Mouse (Mus musculus): ENCODE data around the gene Oard1. TPM values are rescaled to one million over a fixed set of nuclear protein-coding genes. Genes with fewer than 3 reads are reported as not detected.
A peak's percentile ranks its signal among the peaks of the same experiment; 100 is the strongest.

Gene Oard1
- total RNA-seq, 2 experiments from 2014 or later: 62.9 to 81.9 TPM

DNA sequence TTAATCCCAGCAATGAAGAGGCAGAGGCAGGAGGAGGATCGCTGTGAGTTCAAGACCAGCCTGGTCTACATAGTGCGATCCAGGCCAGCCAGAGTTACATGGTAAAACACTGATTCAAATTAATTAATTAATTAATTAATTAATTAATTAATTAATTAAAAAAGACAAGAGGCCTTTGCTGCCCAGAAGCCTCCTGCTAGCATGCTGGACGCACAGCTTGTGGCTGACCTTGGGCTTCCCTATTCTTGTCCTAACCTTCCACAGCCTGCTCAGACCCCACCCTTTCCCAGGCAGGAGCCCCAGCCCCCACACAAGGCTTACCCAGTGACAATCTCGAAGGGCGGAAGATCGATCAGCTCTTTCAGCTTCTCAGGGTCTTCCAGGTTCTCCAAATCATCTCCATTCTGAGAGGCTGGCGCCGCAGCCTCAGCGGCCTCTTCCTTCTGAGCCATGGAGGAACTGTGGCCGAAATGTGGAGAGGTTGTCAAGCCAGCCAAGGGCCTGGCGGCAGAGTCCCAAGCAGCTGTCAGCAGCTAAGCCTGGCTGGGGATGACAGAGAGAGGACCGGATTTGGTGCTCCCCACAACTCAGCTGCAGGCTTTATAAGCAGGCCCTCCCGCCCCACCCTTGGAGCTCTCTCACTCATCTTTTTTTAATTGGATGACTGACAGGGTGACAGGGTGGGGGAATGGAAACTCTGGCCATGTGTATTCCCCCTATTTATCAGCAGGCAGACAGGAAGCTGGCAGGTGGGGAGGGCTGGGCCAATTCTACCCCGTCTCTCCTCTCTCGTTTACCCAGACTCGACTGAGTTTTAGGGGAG is 22.6 kb downstream of the Oard1 start, which contains the start of gene Apobec2:
Apobec2 (minus strand) TSS at position 773 of the 823 bp plus-strand sequence.
- ATAC-seq (replicated peaks; ENCODE audit: low FRiP score, poor library complexity, severe bottlenecking): no peak

DNA sequence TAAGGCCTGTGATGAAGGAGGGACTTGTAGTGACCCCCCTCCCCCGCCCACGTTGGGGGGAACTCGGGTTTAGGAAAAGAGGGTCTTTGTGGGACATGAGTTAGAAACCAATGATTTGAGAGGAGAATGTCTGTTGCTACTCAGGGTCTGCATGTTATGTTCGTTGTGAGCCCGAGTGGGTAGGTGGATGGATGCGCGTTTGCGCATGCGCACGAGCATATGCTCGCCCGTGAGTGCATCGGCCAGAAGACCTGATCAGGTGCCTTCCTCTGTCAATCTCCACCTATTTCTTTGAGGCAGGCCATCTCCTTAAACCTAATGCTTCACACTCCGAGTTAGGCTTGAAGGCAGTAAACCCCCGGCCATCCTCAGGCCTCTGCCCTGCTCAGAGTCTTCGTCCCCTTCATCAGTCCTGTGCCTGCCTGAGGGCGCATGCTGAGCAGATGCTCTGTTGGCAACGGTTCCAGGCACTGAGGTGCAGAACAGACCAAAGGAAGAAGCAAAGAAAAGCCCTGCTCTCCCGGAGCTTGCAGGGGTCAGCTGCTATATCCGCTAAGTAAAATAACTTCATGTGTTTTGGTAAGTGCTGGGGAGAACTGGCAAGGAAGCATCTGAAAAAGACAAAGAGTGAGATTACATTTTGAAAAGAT is 23.3 kb downstream of the Oard1 start:
- no peak for ATAC-seq (replicated peaks; ENCODE audit: low FRiP score, poor library complexity, severe bottlenecking)

DNA sequence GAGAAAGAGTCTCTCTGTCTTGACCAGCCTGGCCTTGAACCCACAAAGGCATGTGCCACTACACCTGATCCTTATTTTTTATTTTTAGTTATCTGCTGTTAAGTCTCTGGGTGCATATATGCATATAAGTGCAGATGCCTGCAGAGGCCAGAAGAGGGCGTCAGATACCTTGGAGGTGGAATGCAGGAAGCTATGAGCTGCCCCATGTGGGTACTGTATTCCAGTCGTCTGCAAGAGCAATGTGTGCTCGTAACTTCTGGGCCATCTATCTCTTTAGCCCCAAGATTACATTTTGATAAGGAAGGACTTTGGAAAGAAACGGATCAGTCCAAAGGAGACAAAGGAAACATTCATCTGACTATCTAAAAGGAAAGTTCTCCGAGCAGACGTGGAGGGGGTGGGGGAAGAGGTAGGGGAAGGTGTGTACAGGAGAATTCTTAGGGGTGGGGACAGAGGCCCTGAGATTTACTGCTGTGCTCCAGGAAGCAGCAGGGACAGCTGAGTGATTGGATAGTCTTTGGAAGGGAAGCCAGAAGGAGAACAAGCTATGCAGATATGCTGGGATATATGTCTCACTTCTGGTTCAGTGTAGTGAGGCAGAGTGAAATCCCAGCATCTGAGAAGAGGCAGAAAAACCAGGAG is 24.0 kb downstream of the Oard1 start:
- ATAC-seq (replicated peaks; ENCODE audit: low FRiP score, poor library complexity, severe bottlenecking): no peak

DNA sequence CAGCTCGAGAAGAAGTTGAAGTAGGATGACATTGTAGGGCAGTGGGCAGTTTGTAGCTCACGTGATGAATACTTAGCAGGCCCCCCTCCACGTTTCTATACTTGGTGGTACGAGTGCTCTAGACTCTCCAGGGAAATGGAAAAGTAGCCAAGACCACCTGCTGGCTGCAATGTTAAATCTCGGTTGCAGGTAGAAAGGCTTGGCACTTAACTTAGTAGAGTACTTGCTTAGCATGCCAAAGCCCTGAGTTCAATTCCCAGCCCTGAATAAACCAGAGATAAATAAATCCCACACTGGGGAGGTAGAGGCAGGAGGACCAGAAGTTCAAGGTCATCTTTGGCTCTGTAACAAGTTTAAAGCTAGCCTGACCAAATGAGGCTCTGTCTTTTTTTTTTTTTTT is 24.7 kb downstream of the Oard1 start:
- ATAC-seq (replicated peaks; ENCODE audit: low FRiP score, poor library complexity, severe bottlenecking): no peak

DNA sequence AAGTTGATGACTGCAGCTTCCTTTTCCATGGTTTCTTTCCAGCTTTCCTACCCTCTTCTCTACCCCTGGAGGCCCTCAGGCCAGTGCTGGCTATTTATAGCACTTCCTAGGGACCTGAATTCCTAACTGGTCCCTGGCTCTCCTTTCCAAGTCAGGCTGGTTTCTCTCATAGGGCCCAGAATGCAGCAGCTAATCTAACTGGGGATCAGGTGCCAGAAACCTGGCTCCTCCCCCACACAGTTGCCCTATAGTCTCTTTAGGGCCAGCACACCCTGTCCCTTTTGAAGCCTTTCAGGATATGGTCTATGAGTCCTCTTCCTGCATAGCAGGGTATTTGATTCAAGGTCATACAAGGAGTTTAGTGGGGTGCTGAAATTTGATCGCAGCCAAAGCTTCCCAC is 26.7 kb downstream of the Oard1 start:
- ATAC-seq (replicated peaks; ENCODE audit: low FRiP score, poor library complexity, severe bottlenecking): no peak

DNA sequence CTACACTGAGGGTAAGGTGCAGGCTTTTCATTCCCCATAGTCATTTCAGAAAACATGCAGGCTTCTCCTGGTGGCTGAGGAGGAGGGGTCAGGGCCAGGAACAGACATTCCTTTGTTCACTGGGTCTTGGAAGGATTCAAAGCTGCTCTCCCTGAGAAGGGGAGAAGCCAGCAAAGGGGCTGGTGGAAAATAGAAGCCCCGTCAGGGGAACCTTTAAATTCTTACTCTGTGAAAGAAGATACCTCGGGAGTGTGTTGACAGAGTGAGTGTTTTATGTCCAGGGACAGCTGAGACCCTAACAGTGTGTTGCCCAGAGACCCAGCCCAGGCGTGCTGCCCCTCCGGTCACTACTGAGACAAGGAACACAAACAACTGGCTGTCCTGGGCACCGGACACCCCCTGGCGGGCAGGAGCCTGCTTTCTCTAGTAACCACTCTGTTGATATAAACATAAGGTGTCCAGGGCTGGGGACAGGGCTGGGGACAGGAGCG is 27.7 kb downstream of the Oard1 start:
- ATAC-seq (replicated peaks; ENCODE audit: low FRiP score, poor library complexity, severe bottlenecking): no peak

DNA sequence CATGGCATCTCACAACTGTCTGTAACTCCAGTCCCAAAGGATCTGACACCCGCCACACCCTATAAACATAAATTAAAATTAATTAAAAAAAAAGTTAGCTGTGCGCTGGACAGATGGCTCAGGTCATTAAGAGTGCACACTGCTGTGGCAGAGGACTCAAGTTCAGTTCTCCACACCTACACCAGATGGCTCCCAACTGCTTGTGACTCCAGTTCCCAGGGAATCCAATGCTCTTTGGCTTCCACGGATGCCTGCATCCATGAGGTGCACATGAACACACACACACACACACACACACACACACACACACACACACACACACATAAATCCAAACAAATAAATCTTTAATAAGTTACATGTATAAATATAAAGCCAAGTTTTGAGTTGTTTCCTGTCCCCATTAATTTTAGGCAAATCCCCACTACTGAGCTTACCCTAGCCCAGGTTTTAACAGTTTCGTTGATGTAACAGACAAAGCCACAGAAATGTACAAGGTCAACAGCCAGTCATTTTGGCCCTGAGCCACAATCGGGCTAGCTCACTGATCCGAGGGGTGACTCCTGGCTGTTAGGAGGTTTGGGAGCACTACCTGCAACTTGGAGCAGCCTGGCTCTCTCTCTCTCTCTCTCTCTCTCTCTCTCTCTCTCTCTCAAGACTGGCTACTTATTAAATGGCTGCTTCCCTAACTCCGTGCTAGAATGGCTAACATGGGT is 33.1 kb downstream of the Oard1 start:
- ATAC-seq (replicated peaks; ENCODE audit: low FRiP score, poor library complexity, severe bottlenecking): no peak

DNA sequence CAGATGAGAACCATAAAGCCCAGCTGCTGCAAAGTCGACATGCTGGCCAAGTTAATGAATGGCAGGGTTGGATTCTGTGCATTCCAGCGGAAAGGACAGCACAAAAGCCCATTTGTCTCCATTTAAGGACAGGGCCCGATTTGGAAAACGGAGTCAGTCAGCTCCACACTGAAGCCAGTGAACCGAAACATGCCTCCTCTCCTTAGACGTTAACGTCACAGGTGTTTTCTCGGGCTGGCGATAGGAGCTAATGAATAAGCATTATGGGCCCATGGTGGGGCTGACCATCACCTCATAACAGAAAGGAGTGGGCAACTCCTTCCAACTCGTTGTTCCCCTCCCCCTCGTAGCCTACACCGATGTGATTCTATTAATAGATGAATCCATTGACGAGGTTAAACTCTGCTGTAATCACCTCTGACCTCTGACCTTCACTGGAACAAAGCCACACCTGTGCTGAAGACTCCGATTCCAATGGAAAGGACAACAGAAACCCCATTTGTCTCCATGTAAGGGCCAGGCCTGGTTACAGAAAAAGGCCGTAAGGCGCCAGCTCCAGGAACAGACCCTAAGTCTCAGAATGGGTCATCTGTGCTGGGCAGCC is 33.8 kb downstream of the Oard1 start:
- ATAC-seq (replicated peaks; ENCODE audit: low FRiP score, poor library complexity, severe bottlenecking): no peak

DNA sequence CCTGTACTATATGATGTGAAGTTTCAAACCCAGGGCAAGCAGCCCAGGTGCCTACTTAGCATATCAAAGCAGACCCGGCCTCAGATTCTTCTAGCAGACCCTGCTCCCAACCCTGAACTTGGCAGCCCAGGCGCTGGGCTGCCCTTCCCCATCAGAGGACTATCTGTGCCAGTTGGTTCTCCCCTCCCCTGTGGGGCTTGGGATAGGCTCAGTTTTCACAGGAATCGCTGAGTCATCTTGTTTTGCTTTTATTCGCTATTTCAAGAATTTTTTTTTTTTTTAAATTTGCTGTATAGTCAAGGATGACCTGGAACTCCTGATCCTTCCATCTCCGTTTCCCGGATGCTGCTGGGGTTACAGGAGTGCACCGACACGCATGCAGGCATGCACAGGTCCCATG is 37.9 kb downstream of the Oard1 start:
- ATAC-seq (replicated peaks; ENCODE audit: low FRiP score, poor library complexity, severe bottlenecking): peak; percentile 39

DNA sequence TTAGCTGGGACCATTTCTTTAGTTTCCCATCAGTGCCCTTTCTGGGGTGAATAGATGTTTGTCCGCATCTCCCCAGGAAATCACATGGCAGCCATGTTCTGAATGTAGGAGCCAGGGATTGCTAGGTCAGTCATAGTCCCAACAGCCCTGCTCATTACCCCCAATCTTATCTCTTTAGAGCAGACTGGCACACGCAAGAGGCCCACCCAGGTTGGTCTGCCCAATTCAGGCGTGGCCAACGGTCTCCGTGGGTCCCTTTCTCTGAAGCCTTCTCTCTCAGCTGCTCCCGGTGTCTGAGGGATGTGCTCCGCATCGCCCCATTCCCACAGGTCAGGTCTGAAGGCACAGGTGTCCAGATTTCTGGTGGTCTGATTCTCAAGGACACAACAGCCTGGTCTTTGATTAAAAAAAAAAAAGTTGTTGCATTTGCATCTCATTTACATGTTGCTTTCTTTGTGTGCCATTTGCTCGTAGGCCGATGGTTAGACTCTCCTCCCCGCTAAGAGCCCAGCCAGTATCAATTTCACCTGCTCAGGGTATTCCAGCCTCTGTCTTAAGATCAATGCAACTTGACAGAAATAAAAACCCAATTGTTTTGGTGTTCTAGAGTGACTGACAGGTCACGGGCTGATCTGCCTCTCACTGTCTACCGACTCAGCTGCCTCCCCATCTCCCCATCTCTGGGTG is 41.0 kb downstream of the Oard1 start:
- peak; percentile 77 for ATAC-seq (replicated peaks; ENCODE audit: low FRiP score, poor library complexity, severe bottlenecking)

DNA sequence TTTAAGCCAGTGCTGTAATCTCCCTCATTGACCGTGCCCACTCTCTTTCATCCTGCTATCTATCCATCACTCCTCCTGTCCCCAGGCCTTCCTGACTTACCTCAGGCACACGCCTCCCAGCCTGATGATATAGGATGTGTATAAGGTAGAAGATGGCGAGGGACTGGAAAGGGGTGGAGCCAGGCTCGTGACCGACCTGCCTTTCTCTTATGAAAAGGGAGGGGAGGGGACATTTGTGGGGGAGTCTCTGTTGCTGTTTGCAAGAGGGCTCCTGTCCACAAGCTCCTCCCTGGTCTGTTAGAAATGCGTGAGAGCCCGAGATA is 41.5 kb downstream of the Oard1 start, which contains the start of gene Tspo2:
Tspo2 (minus strand) TSS at position 170 of the 323 bp plus-strand sequence.
- ATAC-seq (replicated peaks; ENCODE audit: low FRiP score, poor library complexity, severe bottlenecking): peak; percentile 72

DNA sequence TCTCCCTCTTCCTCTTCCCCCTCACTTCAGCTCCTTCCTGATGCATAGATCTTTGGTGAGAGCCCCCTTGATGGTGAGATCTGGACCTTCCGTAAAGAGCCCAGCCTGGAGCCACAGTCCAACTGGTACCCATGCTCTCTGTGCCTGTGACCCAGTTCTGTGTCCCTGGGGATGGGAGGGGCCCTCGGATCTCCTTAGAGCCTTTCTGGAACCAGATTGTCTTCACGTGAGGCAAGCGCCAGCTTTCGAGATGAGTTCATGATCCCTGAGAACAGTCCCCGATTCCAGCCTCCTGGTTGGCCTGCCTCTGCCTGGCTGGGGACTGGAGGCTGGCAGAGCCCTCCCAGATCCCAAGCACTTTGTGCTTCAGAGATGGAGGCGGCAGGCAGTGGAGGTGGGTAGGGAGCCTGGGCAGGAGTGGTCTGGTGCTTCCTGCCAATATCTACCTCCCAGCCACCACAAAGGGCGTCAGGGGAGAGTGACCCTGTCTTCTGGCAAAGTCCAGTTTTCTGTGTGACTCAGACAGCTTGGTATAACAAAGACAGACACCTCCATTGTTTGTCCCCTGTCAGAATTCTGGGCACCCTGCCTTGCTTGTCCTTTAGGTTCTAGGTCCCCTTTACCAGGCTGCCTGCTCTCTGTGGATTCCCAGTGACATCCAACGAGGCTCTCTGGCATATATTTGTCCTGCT is 42.1 kb downstream of the Oard1 start:
- ATAC-seq (replicated peaks; ENCODE audit: low FRiP score, poor library complexity, severe bottlenecking): peak; percentile 22

DNA sequence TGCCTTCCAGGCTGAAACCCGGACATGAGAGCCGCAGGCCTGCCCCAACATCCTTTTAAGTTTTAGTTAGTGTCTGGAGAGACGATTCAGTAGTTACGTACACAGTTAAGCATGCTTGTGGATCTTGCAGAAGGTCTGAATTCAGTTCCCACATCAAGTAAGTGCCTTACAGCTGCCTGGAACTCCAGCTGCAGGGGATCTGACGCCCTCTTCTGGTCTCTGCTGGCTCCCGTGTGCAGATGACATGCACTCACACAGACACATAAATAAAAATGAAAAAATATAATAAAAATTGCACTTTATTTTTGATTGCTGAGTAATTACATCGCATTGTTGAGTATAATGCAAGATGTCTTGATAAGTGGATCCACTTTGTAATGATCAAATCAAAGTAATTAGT is 43.7 kb downstream of the Oard1 start:
- ATAC-seq (replicated peaks; ENCODE audit: low FRiP score, poor library complexity, severe bottlenecking): no peak

DNA sequence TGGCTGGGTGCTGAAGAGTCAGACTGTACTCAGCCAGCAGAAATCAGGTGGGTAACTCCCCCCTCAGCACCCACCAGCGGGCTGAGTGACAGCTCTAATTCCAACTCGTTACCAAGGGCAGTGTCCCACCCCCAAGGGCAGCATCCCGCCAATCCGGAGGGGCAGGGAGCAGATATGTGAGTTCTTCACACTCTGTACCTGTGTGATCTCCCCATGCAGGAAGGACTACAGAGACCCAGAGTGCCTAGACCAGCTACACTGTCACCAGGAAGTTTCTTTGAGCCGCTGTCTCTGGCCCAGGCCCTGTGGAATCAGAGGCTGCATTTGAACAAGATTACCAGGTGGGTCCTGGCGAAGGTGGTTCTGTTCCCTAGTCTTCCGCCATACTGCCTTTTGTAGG is 44.4 kb downstream of the Oard1 start:
- no peak for ATAC-seq (replicated peaks; ENCODE audit: low FRiP score, poor library complexity, severe bottlenecking)

DNA sequence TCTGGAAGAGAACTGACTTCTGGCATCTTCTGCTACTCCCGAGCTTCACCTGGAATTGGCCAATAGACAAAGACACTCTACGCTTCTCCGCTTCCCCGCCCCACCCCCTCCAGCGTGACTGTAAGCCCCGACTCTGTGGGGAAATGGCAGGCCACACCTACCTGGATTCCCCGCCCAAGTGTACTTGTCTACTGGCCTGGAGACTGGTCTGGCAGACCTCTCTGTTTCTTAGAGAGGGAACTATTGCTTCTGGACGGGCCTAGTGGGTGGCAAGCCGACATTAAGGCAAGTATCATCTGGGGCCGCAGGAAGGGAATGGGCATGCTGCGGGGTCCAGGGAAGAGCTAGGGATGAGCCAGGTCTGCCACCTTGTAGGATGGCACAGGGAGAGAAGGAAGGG is 44.9 kb downstream of the Oard1 start, which contains the start of gene Unc5cl:
Unc5cl (plus strand) TSS at position 214 of the 400 bp plus-strand sequence.
- no peak for ATAC-seq (replicated peaks; ENCODE audit: low FRiP score, poor library complexity, severe bottlenecking)

DNA sequence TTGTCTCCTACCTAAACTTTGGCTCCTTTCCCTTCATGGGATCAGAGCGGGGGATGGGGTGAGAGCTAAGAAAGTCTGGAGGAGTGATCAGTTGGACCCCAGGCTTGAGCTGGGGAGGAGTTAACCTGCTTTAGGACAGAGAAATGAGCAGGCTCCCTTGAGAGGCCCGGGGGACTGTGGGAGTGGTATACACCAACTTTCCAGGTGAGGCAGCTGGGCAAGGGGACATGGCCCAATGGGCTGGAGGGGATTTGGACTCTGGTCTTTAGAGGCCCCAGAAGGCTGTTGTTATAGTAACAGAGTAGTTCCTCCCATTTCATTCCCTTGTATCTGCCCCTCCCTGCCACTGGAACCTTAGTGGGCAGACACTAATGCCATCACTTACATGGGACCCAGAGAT is 46.1 kb downstream of the Oard1 start:
- ATAC-seq (replicated peaks; ENCODE audit: low FRiP score, poor library complexity, severe bottlenecking): no peak

DNA sequence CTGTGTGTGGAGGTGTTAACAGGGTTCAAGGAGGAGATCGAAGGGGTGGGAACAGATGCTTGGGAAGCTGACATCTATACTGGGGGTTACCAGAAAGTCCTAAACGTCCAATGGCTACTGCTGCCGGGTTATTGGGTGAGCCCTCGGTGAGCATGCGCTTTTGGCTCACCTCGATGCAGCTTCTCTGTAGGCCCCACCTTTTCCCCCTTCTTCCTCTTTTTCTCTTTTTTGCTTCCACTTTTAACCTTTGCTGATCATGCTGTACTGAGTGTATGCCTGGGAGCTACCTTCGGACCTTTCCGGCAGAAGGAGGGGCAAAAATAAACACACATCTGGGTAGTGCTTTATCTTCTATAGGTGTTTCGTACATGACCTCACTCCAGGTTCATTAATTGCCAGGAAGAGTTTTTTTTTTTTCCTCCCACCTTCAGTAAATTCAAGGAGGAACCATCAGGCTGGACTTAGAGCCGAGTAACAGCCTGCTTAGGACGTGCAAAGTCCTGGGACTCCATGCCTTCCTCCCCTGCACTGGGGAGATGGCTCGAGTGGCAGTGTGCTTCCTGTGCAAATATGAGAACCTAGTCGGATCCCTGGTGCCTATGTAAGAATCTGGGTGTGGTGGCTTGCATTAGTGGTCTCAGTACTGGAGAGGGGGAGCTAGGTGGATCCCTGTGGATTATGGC is 48.3 kb downstream of the Oard1 start:
- ATAC-seq (replicated peaks; ENCODE audit: low FRiP score, poor library complexity, severe bottlenecking): no peak

DNA sequence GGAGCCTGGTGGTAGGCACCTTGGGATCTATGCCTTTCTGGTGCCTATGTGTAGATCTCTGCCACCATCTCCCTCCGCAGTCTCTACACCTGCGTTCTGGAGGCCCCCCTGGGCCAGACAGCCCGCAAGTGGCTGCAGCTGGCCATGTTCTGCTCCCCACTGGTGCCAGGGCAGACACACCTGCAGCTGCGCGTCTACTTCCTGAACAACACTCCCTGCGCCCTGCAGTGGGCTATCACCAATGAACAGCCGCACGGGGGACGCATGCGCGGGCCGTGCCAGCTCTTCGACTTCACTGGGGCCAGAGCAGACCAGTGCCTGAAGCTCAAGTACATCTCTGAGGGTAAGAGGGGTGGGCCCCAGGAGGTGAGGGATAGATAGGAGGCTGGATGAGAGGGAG is 52.3 kb downstream of the Oard1 start:
- 0 out of 2 replicates have a peak, but pooled peaks have one; percentile 50 for ATAC-seq (replicated peaks; ENCODE audit: low FRiP score, poor library complexity, severe bottlenecking)
